Mouse (Mus musculus) Muller cell, postnatal 12 days (primary cell): ENCODE data around the gene Sf3b6.
"Not testable (repeated sequence)": the region's sequence is repeated elsewhere in the genome, so short reads cannot be mapped to it uniquely, and the experiment has no call there.

Source experiments
- DNase-seq: peaks from one replicate; pipeline ENCODE4 v3.0.0-alpha.2; 2015; ENCODE audit errors: inconsistent ontology term

The Sf3b6 gene

DNA sequence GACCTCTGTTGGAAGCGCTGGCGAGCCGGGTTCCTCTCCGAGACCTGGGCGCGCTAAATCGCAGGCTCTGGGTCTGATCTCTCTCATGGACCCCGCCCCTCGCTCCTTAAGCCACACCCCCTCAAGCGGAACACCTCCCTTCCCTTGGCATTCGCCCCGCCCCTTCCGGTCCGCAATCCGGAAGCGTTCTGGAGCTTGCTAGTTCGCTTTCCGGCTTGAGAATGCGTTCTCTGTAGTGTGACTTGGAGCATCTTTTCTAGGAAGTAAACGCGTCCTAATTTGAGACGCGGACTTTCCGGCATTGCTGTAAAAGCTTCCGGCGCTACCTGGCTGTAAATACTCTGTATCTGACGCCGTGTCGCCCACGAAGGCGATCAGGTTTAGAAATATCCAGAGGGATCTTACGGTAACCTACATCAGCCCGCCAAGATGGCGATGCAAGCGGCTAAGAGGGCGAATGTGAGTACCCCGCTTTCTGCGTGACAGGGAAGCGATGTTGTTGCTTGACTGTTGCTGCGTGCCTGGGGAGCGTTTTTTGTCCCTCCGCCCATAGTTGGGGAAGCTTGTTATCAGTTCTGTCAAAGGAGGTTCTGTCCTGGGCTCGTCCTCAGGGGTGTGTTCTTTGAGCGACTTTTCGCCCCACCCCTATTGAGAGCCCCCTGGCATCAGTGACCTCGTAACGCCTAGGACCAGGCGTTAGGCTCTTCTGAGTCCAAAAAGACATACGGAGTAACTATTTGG is at the start of gene Sf3b6:
Gene Sf3b6, plus strand, starts transcription at position 184 of the 741 bp plus-strand sequence.
- peak; percentile 99 for DNase-seq

GRCm38 (mm10) chr12:4768492-4769332 is 48.6 kb upstream of the Sf3b6 start, which contains the start of the genes Pfn4 and Fam228b:
Pfn4 (plus strand) TSS chr12:4769022.
Fam228b (minus strand) TSS chr12:4769267.
- DNase-seq, result peak; percentile 97

GRCm38 (mm10) chr12:4769333-4769723 is 48.0 kb upstream of the Sf3b6 start:
- DNase-seq, result no peak

DNA sequence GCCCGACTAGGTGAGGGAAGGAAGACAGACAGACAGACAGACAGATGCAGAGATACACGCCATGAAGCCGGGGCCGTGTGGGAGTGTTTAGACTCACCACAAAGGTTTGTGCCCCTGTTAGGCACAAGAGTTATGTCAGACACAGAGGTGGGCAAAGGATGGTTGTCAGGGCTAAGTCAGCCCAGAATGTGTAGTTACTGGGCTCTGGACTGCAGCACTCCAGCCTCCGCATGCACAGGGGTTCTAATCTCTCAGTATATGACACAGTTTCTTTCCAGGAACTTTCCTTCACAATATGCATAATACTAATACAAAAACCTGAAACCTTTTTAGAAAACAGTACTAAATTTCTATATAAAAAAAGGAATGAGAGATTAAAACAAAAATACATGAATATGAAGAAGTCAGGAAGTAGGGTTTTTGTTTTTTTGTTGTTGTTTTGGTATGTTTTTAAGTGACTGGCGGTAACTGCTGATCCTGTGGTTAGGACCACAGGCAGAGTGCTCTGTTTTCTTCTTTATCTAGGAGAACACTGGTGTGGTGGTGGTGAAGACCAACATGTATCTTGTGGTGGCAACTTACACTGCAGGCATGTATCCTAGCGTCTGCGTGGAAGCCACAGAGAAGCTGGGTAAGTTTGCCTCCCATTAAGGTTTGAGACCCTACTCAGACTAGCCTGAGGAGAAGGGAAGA is 42.3 kb upstream of the Sf3b6 start:
- no peak for DNase-seq

- no peak for DNase-seq
Observed at GRCm38 (mm10) chr12:4775588-4775949, 41.8 kb upstream of the Sf3b6 start.

DNA sequence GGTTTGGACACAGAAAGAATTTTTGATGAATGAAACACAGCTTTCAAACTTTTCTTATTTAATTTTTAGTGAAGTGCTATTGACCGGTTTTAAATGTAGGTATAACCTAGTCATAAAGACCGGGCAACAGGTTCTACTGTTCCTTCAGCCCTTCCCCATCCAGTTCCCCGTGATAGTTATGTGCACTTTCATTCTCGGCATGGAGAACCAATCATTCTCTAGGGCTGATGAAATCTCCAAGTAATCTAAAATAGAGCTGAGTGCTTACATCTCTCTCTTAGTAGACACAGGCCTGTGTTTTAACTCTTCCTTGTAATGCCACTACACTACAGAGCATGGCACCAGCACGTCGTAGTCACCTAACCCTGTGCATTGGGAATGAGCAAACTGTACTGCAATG is 39.6 kb upstream of the Sf3b6 start:
- no peak for DNase-seq

DNA sequence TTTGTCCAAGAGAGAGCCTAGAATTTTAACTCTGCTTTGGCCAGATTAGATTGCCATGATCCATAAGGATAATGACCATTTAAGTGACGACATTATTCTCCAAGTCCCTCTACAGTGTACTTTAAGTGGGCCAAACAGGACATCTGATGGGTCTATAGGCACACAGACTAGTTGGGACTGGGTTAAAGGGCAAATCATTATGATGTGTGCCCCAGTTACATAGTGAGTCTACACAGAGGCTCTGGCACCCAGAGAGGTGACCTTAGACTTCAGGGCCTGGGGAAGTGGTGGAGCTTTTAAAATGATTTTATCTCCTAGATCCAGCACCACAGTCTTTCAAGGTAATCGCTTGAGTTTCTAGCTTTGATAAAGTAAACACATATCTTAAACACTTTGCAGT is 37.1 kb upstream of the Sf3b6 start:
- no peak for DNase-seq

DNA sequence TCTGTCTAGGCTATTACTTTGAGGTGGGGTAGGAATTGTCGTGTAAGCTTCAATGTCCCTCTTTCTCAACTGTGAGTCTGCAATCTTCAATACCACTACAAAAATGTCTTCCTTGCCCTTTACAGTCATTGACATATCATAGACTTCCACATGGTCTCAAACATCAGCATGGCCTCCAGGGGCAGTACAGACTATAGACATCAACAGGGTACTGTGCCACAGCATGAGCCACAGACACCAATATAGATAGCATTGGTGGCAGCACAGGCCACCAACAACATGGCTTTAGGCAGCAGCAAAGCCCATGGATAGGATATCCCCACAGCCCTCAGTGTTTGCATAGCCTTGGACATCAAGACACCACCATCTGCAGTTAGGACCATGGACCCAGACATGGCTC is 36.1 kb upstream of the Sf3b6 start:
- no peak for DNase-seq

DNA sequence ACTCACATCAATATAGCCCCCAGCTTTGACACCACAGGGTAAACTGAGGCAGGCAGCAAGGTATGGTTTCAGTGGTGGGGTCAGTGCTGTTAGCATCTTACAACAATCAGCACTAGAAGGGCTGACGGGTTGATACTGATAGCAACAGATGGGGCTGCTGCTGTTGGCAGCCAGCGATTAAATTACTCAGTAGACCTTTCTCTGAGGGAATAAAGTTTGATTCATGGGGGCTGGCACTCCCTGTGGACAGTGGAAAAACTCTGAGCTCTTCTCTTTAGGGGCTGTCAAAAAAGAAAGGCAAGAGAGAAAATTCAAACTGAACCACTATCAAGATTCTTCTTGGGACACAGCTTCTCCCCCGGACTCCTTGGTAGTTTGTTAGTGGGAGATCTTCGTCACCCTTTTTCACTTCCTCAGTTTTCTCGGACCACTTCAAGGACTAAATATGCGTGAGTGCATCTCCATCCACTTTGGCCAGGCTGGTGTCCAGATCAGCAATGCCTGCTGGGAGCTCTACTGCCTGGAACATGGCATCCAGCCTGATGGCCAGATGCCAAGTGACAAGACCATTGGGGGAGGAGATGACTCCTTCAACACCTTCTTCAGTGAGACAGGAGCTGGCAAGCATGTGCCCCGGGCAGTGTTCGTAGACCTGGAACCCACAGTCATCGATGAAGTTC is 35.5 kb upstream of the Sf3b6 start:
- DNase-seq, result not testable (repeated sequence)

- DNase-seq, result no peak
Observed at GRCm38 (mm10) chr12:4783598-4783997, 33.7 kb upstream of the Sf3b6 start.

GRCm38 (mm10) chr12:4784466-4784865 is 32.9 kb upstream of the Sf3b6 start:
- no peak for DNase-seq

- not testable (repeated sequence) for DNase-seq
Observed at GRCm38 (mm10) chr12:4788128-4788527, 29.2 kb upstream of the Sf3b6 start.

DNA sequence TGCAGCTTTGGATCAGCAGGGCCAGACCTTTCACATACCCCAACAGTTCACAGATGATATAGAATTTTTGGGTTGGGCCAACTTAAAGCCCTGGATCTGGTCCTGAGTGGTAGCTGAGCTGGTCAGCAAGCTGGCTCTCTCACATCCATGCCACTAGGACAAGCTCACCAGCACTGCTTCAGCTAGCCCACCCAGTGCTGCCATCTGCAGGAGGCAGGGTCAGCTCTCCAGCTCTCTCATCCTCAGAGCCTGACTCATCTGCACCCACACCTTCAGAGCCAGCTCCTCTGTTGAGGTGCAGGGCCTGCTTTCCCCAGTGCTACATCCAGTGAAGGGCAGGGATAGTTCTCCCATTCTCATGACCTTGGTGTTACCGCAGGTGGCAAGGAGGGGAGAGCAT is 23.6 kb upstream of the Sf3b6 start:
- no peak for DNase-seq

DNA sequence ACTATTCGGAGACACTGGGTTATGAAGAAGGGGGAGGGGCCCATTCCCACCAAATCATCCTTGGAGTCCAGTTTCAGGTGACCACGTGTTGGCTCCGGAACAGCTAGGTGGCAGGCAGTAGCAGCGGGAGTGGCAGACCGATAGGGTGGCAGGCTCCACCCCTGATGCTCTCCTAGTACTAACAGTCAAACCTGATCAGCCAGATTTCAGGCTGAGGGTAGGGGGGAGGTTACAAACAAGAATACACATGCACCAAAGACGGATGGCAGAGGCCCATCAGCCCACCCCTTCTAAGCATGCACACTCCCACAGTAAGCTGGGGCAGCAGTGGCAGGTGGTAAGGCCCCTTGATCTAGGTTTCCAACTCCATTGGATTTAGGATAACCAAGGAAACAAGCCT is 19.9 kb upstream of the Sf3b6 start:
- not testable (repeated sequence) for DNase-seq

DNA sequence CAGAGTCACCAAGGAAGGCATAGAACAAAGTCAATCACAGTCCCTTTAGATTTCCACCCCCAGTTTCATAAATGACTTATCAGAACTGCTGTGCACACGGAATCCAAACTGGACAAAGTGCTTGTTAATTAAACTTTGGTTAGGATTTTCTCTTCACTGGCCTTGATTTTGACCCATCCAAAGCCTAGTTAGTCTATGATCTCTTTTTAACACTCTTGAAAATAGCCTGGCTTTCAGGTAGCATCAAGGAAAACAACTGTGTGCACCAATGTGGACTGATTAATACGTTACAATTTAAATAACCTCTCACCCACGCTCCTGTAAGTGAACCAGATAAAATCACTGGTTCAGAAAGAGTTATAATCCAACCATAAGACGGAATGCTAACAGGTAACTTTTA is 6.3 kb upstream of the Sf3b6 start:
- DNase-seq, result no peak

DNA sequence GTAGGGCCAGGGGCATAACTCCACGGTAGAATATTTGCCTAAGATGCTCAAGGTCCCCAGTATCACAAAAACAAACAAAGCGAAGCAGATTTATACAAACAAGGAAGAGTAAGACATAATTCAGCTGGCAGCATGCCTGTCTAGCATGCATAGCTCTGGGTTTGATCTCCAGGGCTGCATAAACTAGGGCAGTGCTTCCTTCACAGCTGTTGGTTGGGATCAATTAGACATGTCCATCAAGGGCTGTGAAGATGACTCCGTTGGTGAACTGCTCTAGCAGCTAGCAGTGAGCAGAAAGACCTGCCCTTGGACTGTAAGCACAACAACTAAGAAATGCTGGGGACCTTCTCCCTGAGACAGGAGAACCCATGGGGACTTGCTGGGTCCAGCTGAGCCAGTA is 5.6 kb upstream of the Sf3b6 start:
- DNase-seq, result no peak

- DNase-seq, result no peak
Observed at GRCm38 (mm10) chr12:4813636-4814035, 3.7 kb upstream of the Sf3b6 start.

- no peak for DNase-seq
Observed at GRCm38 (mm10) chr12:4816680-4817360, 524 bp upstream of the Sf3b6 start.

DNA sequence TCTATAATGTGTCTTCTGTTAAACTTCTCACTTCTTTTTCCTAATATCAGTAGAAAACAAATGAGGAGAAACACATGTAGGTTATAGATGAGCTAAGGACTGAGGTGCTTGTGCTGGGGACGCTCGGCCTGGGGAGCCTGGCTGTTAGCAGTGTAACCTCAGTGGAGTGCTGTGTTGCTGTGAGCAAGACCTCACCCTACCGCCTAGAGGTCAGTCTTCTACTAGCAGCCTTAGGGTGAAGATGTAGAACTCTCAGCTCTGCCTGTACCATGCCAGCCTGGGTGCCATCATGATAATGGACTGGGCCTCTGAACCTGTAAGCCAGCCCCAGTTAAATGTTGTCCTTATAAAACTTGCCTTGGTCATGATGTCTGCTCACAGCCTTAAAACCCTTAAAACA is 9.9 kb downstream of the Sf3b6 start:
- no peak for DNase-seq

- DNase-seq, result no peak
Observed at GRCm38 (mm10) chr12:4836959-4837358, 19.6 kb downstream of the Sf3b6 start.

- DNase-seq, result no peak
Observed at GRCm38 (mm10) chr12:4840010-4840409, 22.7 kb downstream of the Sf3b6 start.
